Mouse (Mus musculus): ENCODE measurements around the gene Efs.
"Not testable (repeated sequence)": the region's sequence is repeated elsewhere in the genome, so short reads cannot be mapped to it uniquely, and the experiment has no call there.

The Efs gene

GRCm38 (mm10) chr14:54948781-54949180, 22.9 kb upstream of the Efs start:
- no peak for DNase-seq (ENCODE audit: low read depth, low spot score)

- not testable (repeated sequence) for DNase-seq (ENCODE audit: low read depth, low spot score)
Observed at GRCm38 (mm10) chr14:54947008-54947407, 21.1 kb upstream of the Efs start.

- DNase-seq (ENCODE audit: low read depth, low spot score): no peak
Observed at GRCm38 (mm10) chr14:54945975-54946704, 20.2 kb upstream of the Efs start.

GRCm38 (mm10) chr14:54944939-54945338, 19.0 kb upstream of the Efs start:
- no peak for DNase-seq (ENCODE audit: low read depth, low spot score)

GRCm38 (mm10) chr14:54943971-54944370, 18.0 kb upstream of the Efs start:
- no peak for DNase-seq (ENCODE audit: low read depth, low spot score)

GRCm38 (mm10) chr14:54942479-54942878, 16.6 kb upstream of the Efs start:
- no peak for DNase-seq (ENCODE audit: low read depth, low spot score)

GRCm38 (mm10) chr14:54941024-54941978, 15.4 kb upstream of the Efs start:
- DNase-seq (ENCODE audit: low read depth, low spot score): no peak

GRCm38 (mm10) chr14:54940176-54940530, 14.2 kb upstream of the Efs start:
- DNase-seq (ENCODE audit: low read depth, low spot score): no peak

- peak; percentile 16 for DNase-seq (ENCODE audit: low read depth, low spot score)
Observed at GRCm38 (mm10) chr14:54939434-54940175, 13.7 kb upstream of the Efs start.

GRCm38 (mm10) chr14:54938431-54939219, 12.7 kb upstream of the Efs start:
- no peak for DNase-seq (ENCODE audit: low read depth, low spot score)

- no peak for DNase-seq (ENCODE audit: low read depth, low spot score)
Observed at GRCm38 (mm10) chr14:54937361-54938182, 11.6 kb upstream of the Efs start.

GRCm38 (mm10) chr14:54936831-54937160, 10.9 kb upstream of the Efs start:
- no peak for DNase-seq (ENCODE audit: low read depth, low spot score)

GRCm38 (mm10) chr14:54935904-54936830, 10.2 kb upstream of the Efs start, which contains the start of gene Cmtm5:
Gene Cmtm5, plus strand, starts transcription at chr14:54936261.
- DNase-seq (ENCODE audit: low read depth, low spot score): no peak

GRCm38 (mm10) chr14:54932645-54933150, 6.8 kb upstream of the Efs start, which contains the start of gene Il25:
Gene Il25, plus strand, starts transcription at chr14:54932695.
- no peak for DNase-seq (ENCODE audit: low read depth, low spot score)

GRCm38 (mm10) chr14:54930431-54930830, 4.5 kb upstream of the Efs start:
- no peak for DNase-seq (ENCODE audit: low read depth, low spot score)

- no peak for DNase-seq (ENCODE audit: low read depth, low spot score)
Observed at GRCm38 (mm10) chr14:54929801-54930200, 3.9 kb upstream of the Efs start.

GRCm38 (mm10) chr14:54927296-54927695, 1.4 kb upstream of the Efs start:
- DNase-seq (ENCODE audit: low read depth, low spot score): no peak

- no peak for DNase-seq (ENCODE audit: low read depth, low spot score)
Observed at GRCm38 (mm10) chr14:54926401-54927158, 654 bp upstream of the Efs start.
